Mouse (Mus musculus) heart, postnatal 14 days (tissue): Measurements from ENCODE around the gene Smyd2. TPM values are rescaled to one million over a fixed set of nuclear protein-coding genes. Genes with fewer than 3 reads are reported as not detected.

Experiments
- DNase-seq, 2 experiments: peaks; one replicate each; pipeline ENCODE4 v3.0.0; 2021 to 2022
- intact Hi-C: fragments of 180-260 bp; cut with DNase I; formaldehyde crosslinking; loops from one replicate; pipeline ENCODE4 v1.15.1; 2025
- total RNA-seq, 2 experiments: library from RNA; stranded (reverse); gene quantifications; 2 replicates each; pipeline ENCODE4 v1.2.3; 2021

Gene Smyd2
- total RNA-seq, 2 experiments from 2014 or later, result 122 to 138 TPM

- intact Hi-C loops, result no loop called here
- peak in 1 of 2 experiments; percentile 47 for DNase-seq
Measured at GRCm38 (mm10) chr1:189879965-189880364, 42.2 kb downstream of the Smyd2 start.

DNA sequence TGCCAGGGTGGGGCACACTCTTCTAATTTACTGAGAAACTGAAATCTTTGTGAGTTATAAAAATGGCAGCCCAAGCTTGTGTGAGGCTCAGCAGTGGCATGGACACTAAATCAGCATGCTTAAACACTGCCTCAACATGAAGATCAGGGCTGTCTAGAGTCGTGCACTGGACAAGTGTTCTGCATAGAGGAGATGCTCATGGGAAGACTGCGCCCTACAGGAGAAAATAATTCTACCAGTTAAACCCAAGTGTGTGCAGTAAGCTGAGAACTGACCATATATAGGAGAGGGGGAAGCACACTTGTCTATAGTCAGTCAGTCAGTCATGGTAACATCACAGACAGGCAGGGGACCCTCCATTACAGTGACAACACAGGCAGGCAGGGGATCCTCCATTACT, 43.0 kb downstream of the Smyd2 start:
- DNase-seq, result no peak
- intact Hi-C loops, result no loop called here

DNA sequence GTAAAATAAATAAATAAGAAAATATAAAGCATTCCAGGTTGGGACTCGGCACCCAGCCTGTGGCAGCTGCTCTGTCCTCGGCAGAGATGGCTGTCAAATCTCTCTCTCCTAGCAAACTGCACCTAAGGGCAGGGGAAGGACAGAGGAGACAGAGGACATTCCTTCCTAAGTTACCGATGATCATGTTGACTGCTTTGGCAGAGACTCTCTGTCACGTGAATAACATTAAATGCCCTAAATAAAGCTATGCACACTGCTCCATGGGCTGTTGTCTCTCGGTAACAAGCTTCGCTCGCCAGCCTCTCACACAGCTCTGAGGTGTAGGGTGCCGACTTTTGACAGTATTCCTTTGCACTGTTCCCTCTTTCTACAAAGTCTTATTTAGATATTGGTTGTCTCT, 46.0 kb downstream of the Smyd2 start:
- intact Hi-C loops, result no loop called here
- DNase-seq, result no peak

- intact Hi-C loops, result no loop called here
- DNase-seq, result no peak
Measured at GRCm38 (mm10) chr1:189875439-189875861, 46.7 kb downstream of the Smyd2 start.

DNA sequence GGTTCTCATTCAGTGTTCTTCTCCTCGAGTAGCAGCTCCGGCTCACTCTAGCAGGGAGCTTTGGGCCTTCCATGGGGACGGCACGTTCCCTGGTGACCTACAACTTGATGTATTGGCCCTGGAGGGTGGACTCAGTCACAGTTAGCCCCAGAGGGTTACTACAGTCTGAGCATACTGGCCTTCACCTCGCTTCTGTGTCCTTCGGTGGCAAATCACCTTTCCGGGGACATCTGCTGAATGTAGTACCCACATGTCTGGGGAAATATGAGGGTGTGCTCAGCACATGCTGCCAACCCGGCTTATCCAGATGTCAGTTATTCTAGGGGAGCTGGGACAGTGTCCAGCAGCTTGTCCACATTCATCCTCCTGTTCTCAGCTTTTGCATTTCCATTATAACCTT, 48.6 kb downstream of the Smyd2 start:
- intact Hi-C loops, result no loop called here
- DNase-seq, result no peak

DNA sequence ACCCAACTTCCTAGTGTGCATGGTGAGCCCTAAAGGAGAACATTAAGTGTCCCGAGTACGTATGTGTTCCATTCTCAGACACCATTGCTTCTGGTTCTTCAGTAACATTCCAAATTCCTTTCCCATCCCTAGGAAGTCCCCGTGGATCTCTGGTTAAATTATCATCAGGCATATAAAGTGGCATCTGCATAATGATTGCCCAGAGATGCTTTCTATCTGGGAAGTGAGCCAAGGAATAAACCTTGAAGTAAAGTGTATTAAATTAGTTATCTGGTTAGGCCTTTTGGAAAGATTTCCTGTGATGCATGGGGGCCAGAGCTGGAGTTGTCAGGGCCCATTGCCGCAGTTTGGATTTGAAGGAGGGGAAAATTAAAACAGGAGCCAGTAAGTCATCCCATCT, 50.1 kb downstream of the Smyd2 start:
- intact Hi-C loops, result no loop called here
- no peak for DNase-seq

DNA sequence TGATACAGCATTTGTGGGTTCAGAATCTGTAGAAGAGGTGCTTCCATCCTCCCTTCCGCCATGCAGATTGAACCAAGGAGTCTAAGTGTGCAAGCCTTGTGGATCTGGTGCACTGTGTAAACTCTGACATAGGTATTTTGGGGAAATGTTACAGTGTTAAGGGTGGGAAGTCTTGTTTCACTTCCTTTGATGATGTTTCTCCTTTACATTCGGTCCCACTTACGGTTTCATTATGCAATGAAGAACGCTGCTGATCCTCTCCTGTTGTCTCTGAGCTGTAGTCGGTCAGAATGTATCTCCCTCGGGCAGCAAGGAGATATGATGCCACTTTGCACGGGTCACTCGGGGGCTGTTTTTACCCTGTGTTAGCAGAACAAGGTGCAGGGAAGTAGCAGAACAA, 50.5 kb downstream of the Smyd2 start:
- intact Hi-C loops, result no loop called here
- no peak for DNase-seq

GRCm38 (mm10) chr1:189870539-189870938, 51.6 kb downstream of the Smyd2 start:
- DNase-seq, result no peak
- intact Hi-C loops, result no loop called here

GRCm38 (mm10) chr1:189869651-189870270, 52.4 kb downstream of the Smyd2 start:
- intact Hi-C loops, result no loop called here
- no peak for DNase-seq

GRCm38 (mm10) chr1:189868036-189868435, 54.1 kb downstream of the Smyd2 start:
- no peak for DNase-seq

GRCm38 (mm10) chr1:189867497-189867896, 54.7 kb downstream of the Smyd2 start:
- intact Hi-C loops, result no loop called here
- DNase-seq, result peak; percentile 64 to 71

More at GRCm38 (mm10) chr1:189868036-189868435, 54.1 kb downstream of the Smyd2 start:
- intact Hi-C loops, result no loop called here

GRCm38 (mm10) chr1:189867034-189867433, 55.1 kb downstream of the Smyd2 start:
- intact Hi-C loops, result no loop called here
- DNase-seq, result peak in 1 of 2 experiments; percentile 50

DNA sequence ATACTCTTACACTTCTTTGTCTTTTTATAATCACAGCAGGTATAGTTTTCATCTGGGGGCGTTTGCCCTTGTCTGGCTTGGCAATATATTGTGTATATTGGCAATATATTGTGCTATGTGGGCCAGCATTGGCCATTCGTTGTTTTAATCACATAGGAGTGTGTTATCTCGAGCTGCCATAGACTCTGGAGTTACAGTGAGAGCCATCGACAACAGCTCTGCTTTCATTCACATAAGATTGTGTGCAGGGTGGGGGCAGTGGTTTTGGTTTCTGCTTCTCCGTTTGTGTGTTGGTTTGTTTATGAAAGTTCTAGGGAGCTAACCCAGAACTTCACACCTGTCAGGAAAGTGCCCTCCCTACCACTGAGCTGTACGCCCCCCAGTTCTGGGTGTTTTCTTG, 55.5 kb downstream of the Smyd2 start:
- intact Hi-C loops, result no loop called here
- DNase-seq, result no peak

DNA sequence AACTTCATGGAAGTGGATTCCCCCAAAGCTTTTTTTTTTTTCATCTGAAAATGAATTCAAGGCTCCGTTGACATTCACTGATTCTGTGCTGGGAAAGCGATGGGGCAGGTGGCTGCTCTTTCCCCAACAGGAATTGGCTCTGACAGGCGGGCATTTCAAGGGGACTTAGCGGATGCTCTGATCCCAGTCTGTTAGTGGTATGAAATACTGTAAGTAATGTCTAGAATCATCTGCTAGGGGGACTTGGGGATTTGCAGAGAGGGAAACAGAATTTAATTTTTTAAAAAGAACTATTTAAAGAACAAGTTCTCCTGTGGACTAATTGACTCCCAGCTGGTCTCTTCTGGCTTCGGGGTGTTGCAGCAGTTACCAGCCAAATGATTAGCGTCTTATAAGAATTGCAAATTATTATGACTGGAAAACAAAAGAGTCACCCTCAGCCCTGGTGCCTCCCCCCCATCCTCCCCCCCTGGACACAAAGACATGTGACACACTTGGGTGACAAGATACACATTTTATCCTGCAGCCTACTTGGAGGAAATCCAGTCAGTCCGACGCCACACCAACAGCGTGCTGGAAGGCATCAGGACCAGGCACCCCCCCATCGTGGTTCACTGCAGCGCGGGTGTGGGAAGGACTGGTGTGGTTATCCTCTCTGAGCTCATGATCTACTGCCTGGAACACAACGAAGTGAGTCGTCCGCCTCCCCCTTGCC, 57.2 kb downstream of the Smyd2 start:
- no peak for DNase-seq
- intact Hi-C loops, result no loop called here

GRCm38 (mm10) chr1:189864301-189864700, 57.9 kb downstream of the Smyd2 start:
- intact Hi-C loops, result no loop called here
- DNase-seq, result no peak

DNA sequence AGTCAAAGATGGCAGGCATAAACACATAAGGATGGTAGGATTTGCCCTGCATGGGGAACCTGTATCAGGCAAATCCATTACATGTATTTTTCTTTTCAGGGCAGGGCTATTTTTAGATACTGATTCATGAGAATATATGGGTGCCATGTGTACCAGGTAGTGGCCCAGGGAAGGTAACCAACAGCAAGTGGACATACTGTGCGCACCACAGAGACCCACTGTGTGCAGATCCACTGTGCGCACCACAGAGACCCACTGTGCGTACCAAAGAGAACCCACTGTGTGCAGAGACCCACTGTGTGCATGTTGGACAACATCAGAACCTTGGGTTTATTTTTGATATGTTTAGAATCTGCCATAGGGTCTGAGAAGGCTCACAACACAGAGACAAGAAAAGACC, 58.4 kb downstream of the Smyd2 start:
- intact Hi-C loops, result loop anchor here (2.0 kb wide), 1 partner anchor 47 kb away; no protein-coding TSS in a partner anchor
- no peak for DNase-seq

DNA sequence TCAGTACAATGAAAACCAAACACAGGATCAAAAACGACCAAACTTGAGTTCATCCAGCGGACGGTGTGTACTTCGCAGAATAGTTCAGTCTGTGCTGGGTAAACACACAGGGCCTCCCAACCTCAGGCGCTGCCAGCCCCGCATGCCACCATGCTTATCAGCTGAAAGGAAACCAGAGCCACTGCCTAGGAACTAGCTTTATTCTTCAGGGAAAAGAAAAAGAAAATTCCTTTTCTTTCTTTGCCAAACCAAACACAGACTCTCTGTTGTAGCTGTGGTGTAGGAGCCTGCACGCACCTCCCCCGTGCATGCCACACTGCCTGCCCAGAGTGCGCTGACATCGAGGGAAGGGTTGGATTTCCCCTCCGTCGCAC, 61.2 kb downstream of the Smyd2 start:
- intact Hi-C loops, result no loop called here
- no peak for DNase-seq

- intact Hi-C loops, result no loop called here
- no peak for DNase-seq
Measured at GRCm38 (mm10) chr1:189860112-189860941, 61.8 kb downstream of the Smyd2 start.

DNA sequence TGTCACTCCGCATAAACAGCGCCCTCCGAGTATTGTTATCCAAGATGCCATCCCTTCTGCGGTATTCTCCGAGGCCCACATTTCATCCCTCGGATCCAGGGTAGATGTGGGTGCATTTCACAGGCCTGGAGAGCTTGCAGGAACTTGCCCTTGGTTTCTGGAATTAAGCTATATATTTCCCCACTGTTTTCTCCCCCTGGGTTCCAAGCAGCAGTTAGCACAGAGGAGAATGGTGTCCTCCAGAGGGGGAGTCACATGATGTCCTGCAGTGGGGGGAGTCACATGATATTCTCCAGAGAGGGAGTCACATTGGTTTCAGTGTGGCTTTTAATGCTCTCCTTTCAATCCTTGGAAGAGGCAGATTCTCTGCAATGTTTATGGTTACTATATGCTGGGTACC, 63.8 kb downstream of the Smyd2 start:
- DNase-seq, result no peak
- intact Hi-C loops, result no loop called here

GRCm38 (mm10) chr1:189855739-189856138, 66.4 kb downstream of the Smyd2 start:
- intact Hi-C loops, result no loop called here
- DNase-seq, result no peak

DNA sequence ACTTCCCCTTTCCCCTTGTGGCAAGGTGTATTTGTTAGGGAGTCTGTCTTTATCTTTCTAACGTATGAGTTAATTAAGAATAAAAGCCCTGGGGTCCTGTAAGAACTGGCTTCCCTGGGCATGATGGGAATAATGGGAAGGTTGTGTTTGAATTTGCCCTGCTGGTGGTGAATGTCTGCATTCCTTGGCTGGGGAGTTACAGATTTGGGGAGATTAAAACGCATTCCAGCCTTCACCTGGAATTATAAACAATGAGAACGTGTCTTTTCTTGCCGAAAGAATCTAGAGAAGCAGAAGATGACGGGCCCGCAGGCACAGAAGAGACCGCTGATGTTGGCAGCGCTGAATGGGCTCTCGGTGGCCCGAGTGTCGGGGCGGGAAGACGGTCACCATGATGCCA, 67.5 kb downstream of the Smyd2 start:
- no peak for DNase-seq
- intact Hi-C loops, result no loop called here
